Mouse (Mus musculus) left cerebral cortex, postnatal 25 days (tissue): Measurements from ENCODE around the gene Fstl4. TPM values are rescaled to one million over a fixed set of nuclear protein-coding genes. Genes with fewer than 3 reads are reported as not detected.

Experiments used
- DNase-seq, 2 experiments: peaks; one replicate each; pipeline ENCODE4 v3.0.0; 2022; ENCODE audit warnings: low spot score in 2 of 2, mixed read lengths in 1 of 2
- intact Hi-C: fragments of 180-260 bp; cut with DNase I; formaldehyde crosslinking; loops from one replicate; pipeline ENCODE4 v1.15.1; 2025
- total RNA-seq, 2 experiments: library from RNA; stranded (reverse); gene quantifications; 2 replicates each; pipeline ENCODE4 v1.2.3; 2021

Fstl4 gene
- 10 to 100 TPM; 43.2 to 43.8 TPM for total RNA-seq

- intact Hi-C loops, result loop anchor here (2.0 to 10.0 kb wide), 3 partner anchors 330 to 490 kb away; no protein-coding TSS in a partner anchor
- peak; percentile 58 to 67 for DNase-seq
Observed at GRCm38 (mm10) chr11:52764461-52764893, at the start of gene Fstl4. Gene Fstl4 (plus strand): TSS chr11:52764634.

GRCm38 (mm10) chr11:52718570-52718969 lies 45.9 kb upstream of the Fstl4 start:
- intact Hi-C loops, result no loop called here
- DNase-seq, result no peak

- DNase-seq, result no peak
- intact Hi-C loops, result no loop called here
Observed at GRCm38 (mm10) chr11:52721087-52721486, 43.3 kb upstream of the Fstl4 start.

GRCm38 (mm10) chr11:52722706-52723105 lies 41.7 kb upstream of the Fstl4 start:
- DNase-seq, result no peak
- intact Hi-C loops, result no loop called here

GRCm38 (mm10) chr11:52726001-52726400 lies 38.4 kb upstream of the Fstl4 start:
- no peak for DNase-seq
- intact Hi-C loops, result no loop called here

- intact Hi-C loops, result no loop called here
- no peak for DNase-seq
Observed at GRCm38 (mm10) chr11:52728479-52728878, 36.0 kb upstream of the Fstl4 start.

GRCm38 (mm10) chr11:52729890-52730289 lies 34.5 kb upstream of the Fstl4 start:
- no peak for DNase-seq
- intact Hi-C loops, result no loop called here

- DNase-seq, result no peak
- intact Hi-C loops, result no loop called here
Observed at GRCm38 (mm10) chr11:52731979-52732378, 32.5 kb upstream of the Fstl4 start.

GRCm38 (mm10) chr11:52734493-52735195 lies 29.8 kb upstream of the Fstl4 start:
- intact Hi-C loops, result no loop called here
- peak; percentile 6 to 84 for DNase-seq

GRCm38 (mm10) chr11:52739187-52739586 lies 25.2 kb upstream of the Fstl4 start:
- intact Hi-C loops, result no loop called here
- no peak for DNase-seq

GRCm38 (mm10) chr11:52740466-52740865 lies 24.0 kb upstream of the Fstl4 start:
- no peak for DNase-seq
- intact Hi-C loops, result no loop called here

- intact Hi-C loops, result no loop called here
- no peak for DNase-seq
Observed at GRCm38 (mm10) chr11:52743956-52744355, 20.5 kb upstream of the Fstl4 start.

- intact Hi-C loops, result no loop called here
- no peak for DNase-seq
Observed at GRCm38 (mm10) chr11:52744593-52745450, 19.6 kb upstream of the Fstl4 start.

- DNase-seq, result no peak
- intact Hi-C loops, result no loop called here
Observed at GRCm38 (mm10) chr11:52747206-52747605, 17.2 kb upstream of the Fstl4 start.

GRCm38 (mm10) chr11:52747766-52748456 lies 16.5 kb upstream of the Fstl4 start:
- intact Hi-C loops, result no loop called here
- no peak for DNase-seq

GRCm38 (mm10) chr11:52749988-52750387 lies 14.4 kb upstream of the Fstl4 start:
- intact Hi-C loops, result no loop called here

GRCm38 (mm10) chr11:52752524-52752923 lies 11.9 kb upstream of the Fstl4 start:
- intact Hi-C loops, result no loop called here
- DNase-seq, result no peak

More at GRCm38 (mm10) chr11:52749988-52750387, 14.4 kb upstream of the Fstl4 start:
- DNase-seq, result no peak

GRCm38 (mm10) chr11:52753261-52753660 lies 11.2 kb upstream of the Fstl4 start:
- DNase-seq, result no peak
- intact Hi-C loops, result no loop called here

GRCm38 (mm10) chr11:52761800-52762199 lies 2.6 kb upstream of the Fstl4 start:
- DNase-seq, result no peak
- intact Hi-C loops, result loop anchor here (10.0 kb wide), 2 partner anchors 327 to 383 kb away; no protein-coding TSS in a partner anchor
